Mouse (Mus musculus): Measurements from ENCODE around the gene Ppm1a. TPM values are rescaled to one million over a fixed set of nuclear protein-coding genes. Genes with fewer than 3 reads are reported as not detected.
A peak's percentile ranks its signal among the peaks of the same experiment; 100 is the strongest.

Gene Ppm1a
- polyA plus RNA-seq (2016; fragmentation: Nextera tagmentation; extraction: Ambion mirVana): 42.1 and 51.1 TPM in 2 replicates

- 4% methylated on average over 4 of the region's 4 CpGs for WGBS
- peak; percentile 64 for DNase-seq (ENCODE audit: low spot score)
- H3K27ac ChIP-seq: peak within 1 kb of the TSS; percentile 51
These were observed at the start of gene Ppm1a for GRCm38 (mm10) chr12:72757086-72757485. Ppm1a (plus strand) TSS chr12:72757455.

GRCm38 (mm10) chr12:72709981-72710380, 47.3 kb upstream of the Ppm1a start:
- WGBS: 98% methylated on average over 3 of the region's 3 CpGs
- Histone ChIP-seq H3K4me3 (no peak overlapping the region), H3K27ac (no peak overlapping the region), H3K36me3 (no peaks in the 10 kb centered on the region), H3K4me1 (no peaks in the 10 kb centered on the region), H3K9me3 (replicated peaks) (no peaks in the 10 kb centered on the region), H3K27me3 (ENCODE audit: low read depth, poor library complexity, severe bottlenecking) (no peaks in the 10 kb centered on the region)
- no peak for DNase-seq (ENCODE audit: low spot score)

More at GRCm38 (mm10) chr12:72757086-72757485, at the start of gene Ppm1a:
- H3K4me3 ChIP-seq: 0 out of 2 replicates have a peak within 1 kb of the TSS, but pooled peaks have one; percentile 9
- H3K36me3 ChIP-seq: no peaks in the 10 kb centered on the region
- no peaks in the 10 kb centered on the region for H3K27me3 ChIP-seq (ENCODE audit: low read depth, poor library complexity, severe bottlenecking)
- H3K9me3 ChIP-seq (replicated peaks): no peaks in the 10 kb centered on the region
- H3K4me1 ChIP-seq: peaks cover 38% of the 10 kb centered on the region

GRCm38 (mm10) chr12:72714896-72715295, 42.4 kb upstream of the Ppm1a start:
- 93% methylated on average over 2 of the region's 2 CpGs for WGBS
- H3K4me1 ChIP-seq: peaks cover 3% of the 10 kb centered on the region; the same call in 1 of the 2 replicates
- H3K9me3 ChIP-seq (replicated peaks): no peaks in the 10 kb centered on the region
- no peaks in the 10 kb centered on the region for H3K36me3 ChIP-seq
- H3K27me3 ChIP-seq (ENCODE audit: low read depth, poor library complexity, severe bottlenecking): no peaks in the 10 kb centered on the region
- no peak overlapping the region for H3K4me3 ChIP-seq
- no peak for DNase-seq (ENCODE audit: low spot score)
- H3K27ac ChIP-seq: no peak overlapping the region

GRCm38 (mm10) chr12:72715846-72716245, 41.4 kb upstream of the Ppm1a start:
- peaks cover 3% of the 10 kb centered on the region; the same call in 1 of the 2 replicates for H3K4me1 ChIP-seq
- H3K27ac ChIP-seq: no peak overlapping the region
- H3K4me3 ChIP-seq: no peak overlapping the region
- H3K27me3 ChIP-seq (ENCODE audit: low read depth, poor library complexity, severe bottlenecking): no peaks in the 10 kb centered on the region
- 97% methylated on average over 9 of the region's 9 CpGs for WGBS
- no peaks in the 10 kb centered on the region for H3K9me3 ChIP-seq (replicated peaks)
- no peak for DNase-seq (ENCODE audit: low spot score)
- H3K36me3 ChIP-seq: no peaks in the 10 kb centered on the region

GRCm38 (mm10) chr12:72719046-72719445, 38.2 kb upstream of the Ppm1a start:
- 74% methylated on average over 2 of the region's 2 CpGs for WGBS
- Histone ChIP-seq H3K9me3 (replicated peaks) (no peaks in the 10 kb centered on the region), H3K27me3 (ENCODE audit: low read depth, poor library complexity, severe bottlenecking) (no peaks in the 10 kb centered on the region), H3K4me3 (no peak overlapping the region), H3K4me1 (peaks cover 3% of the 10 kb centered on the region; the same call in 1 of the 2 replicates), H3K27ac (no peak overlapping the region), H3K36me3 (no peaks in the 10 kb centered on the region)
- DNase-seq (ENCODE audit: low spot score): no peak

- Histone ChIP-seq H3K4me3 (no peak overlapping the region), H3K4me1 (peaks cover 3% of the 10 kb centered on the region; the same call in 1 of the 2 replicates), H3K9me3 (replicated peaks) (no peaks in the 10 kb centered on the region), H3K27ac (no peak overlapping the region), H3K27me3 (ENCODE audit: low read depth, poor library complexity, severe bottlenecking) (no peaks in the 10 kb centered on the region), H3K36me3 (no peaks in the 10 kb centered on the region)
- no peak for DNase-seq (ENCODE audit: low spot score)
- 83% methylated on average over 11 of the region's 11 CpGs for WGBS
These were observed 37.7 kb upstream of the Ppm1a start for GRCm38 (mm10) chr12:72719452-72720087.

GRCm38 (mm10) chr12:72721710-72722109, 35.5 kb upstream of the Ppm1a start:
- no peak overlapping the region for H3K4me3 ChIP-seq
- 83% methylated on average over 5 of the region's 5 CpGs for WGBS

GRCm38 (mm10) chr12:72723965-72724364, 33.3 kb upstream of the Ppm1a start:
- Histone ChIP-seq H3K36me3 (no peaks in the 10 kb centered on the region), H3K4me1 (no peaks in the 10 kb centered on the region), H3K9me3 (replicated peaks) (no peaks in the 10 kb centered on the region), H3K27me3 (ENCODE audit: low read depth, poor library complexity, severe bottlenecking) (no peaks in the 10 kb centered on the region), H3K4me3 (no peak overlapping the region), H3K27ac (no peak overlapping the region)
- no peak for DNase-seq (ENCODE audit: low spot score)
- WGBS: 43% methylated on average over 3 of the region's 3 CpGs

More at GRCm38 (mm10) chr12:72721710-72722109, 35.5 kb upstream of the Ppm1a start:
- no peaks in the 10 kb centered on the region for H3K9me3 ChIP-seq (replicated peaks)
- no peaks in the 10 kb centered on the region for H3K27me3 ChIP-seq (ENCODE audit: low read depth, poor library complexity, severe bottlenecking)
- no peak overlapping the region for H3K27ac ChIP-seq
- no peak for DNase-seq (ENCODE audit: low spot score)
- H3K4me1 ChIP-seq: peaks cover 3% of the 10 kb centered on the region; the same call in 1 of the 2 replicates
- no peaks in the 10 kb centered on the region for H3K36me3 ChIP-seq

GRCm38 (mm10) chr12:72727021-72727420, 30.2 kb upstream of the Ppm1a start:
- Histone ChIP-seq H3K9me3 (replicated peaks) (no peaks in the 10 kb centered on the region), H3K27ac (no peak overlapping the region), H3K27me3 (ENCODE audit: low read depth, poor library complexity, severe bottlenecking) (no peaks in the 10 kb centered on the region), H3K36me3 (no peaks in the 10 kb centered on the region), H3K4me3 (no peak overlapping the region), H3K4me1 (no peaks in the 10 kb centered on the region)
- WGBS: 88% methylated on average over 8 of the region's 8 CpGs
- DNase-seq (ENCODE audit: low spot score): no peak

- DNase-seq (ENCODE audit: low spot score): no peak
- Histone ChIP-seq H3K27ac (no peak overlapping the region), H3K4me3 (no peak overlapping the region), H3K27me3 (ENCODE audit: low read depth, poor library complexity, severe bottlenecking) (no peaks in the 10 kb centered on the region), H3K4me1 (no peaks in the 10 kb centered on the region), H3K9me3 (replicated peaks) (no peaks in the 10 kb centered on the region), H3K36me3 (no peaks in the 10 kb centered on the region)
- WGBS: 81% methylated on average over 5 of the region's 5 CpGs
These were observed 29.6 kb upstream of the Ppm1a start for GRCm38 (mm10) chr12:72727611-72728010.

GRCm38 (mm10) chr12:72734112-72734511, 23.1 kb upstream of the Ppm1a start:
- no peak for DNase-seq (ENCODE audit: low spot score)
- no peaks in the 10 kb centered on the region for H3K36me3 ChIP-seq
- no peak overlapping the region for H3K27ac ChIP-seq
- no peaks in the 10 kb centered on the region for H3K27me3 ChIP-seq (ENCODE audit: low read depth, poor library complexity, severe bottlenecking)
- no peaks in the 10 kb centered on the region for H3K9me3 ChIP-seq (replicated peaks)
- H3K4me3 ChIP-seq: no peak overlapping the region
- H3K4me1 ChIP-seq: no peaks in the 10 kb centered on the region
- 65% methylated on average over 2 of the region's 2 CpGs for WGBS

GRCm38 (mm10) chr12:72741176-72741575, 16.1 kb upstream of the Ppm1a start:
- Histone ChIP-seq H3K4me3 (no peak overlapping the region), H3K36me3 (no peaks in the 10 kb centered on the region), H3K9me3 (replicated peaks) (no peaks in the 10 kb centered on the region), H3K4me1 (no peaks in the 10 kb centered on the region), H3K27me3 (ENCODE audit: low read depth, poor library complexity, severe bottlenecking) (no peaks in the 10 kb centered on the region), H3K27ac (no peak overlapping the region)
- WGBS: 83% methylated on average over 6 of the region's 6 CpGs
- no peak for DNase-seq (ENCODE audit: low spot score)

GRCm38 (mm10) chr12:72744803-72745360, 12.4 kb upstream of the Ppm1a start:
- no peaks in the 10 kb centered on the region for H3K27me3 ChIP-seq (ENCODE audit: low read depth, poor library complexity, severe bottlenecking)
- no peak overlapping the region for H3K27ac ChIP-seq
- no peaks in the 10 kb centered on the region for H3K9me3 ChIP-seq (replicated peaks)
- 55% methylated on average over 9 of the region's 9 CpGs for WGBS
- H3K4me3 ChIP-seq: no peak overlapping the region
- H3K4me1 ChIP-seq: no peaks in the 10 kb centered on the region
- no peak for DNase-seq (ENCODE audit: low spot score)
- no peaks in the 10 kb centered on the region for H3K36me3 ChIP-seq

Measured in limb, embryonic 10.5 days (tissue).